Mouse (Mus musculus) CH12.LX (cell line): ENCODE measurements at regions not wholly inside any gene's neighbourhood (a gene's known extent, or its start where the extent isn't known, plus 50 kb on each side); places are given as distances from the start of the nearest gene placed in this dataset.
"Not testable (repeated sequence)": the region's sequence is repeated elsewhere in the genome, so short reads cannot be mapped to it uniquely, and the experiment has no call there.

ENCODE experiments used
- DNase-seq: peaks from one replicate; pipeline ENCODE4 v3.0.0-alpha.2; 2013; ENCODE audit errors: extremely low read depth
- H3K27ac ChIP-seq: 2 replicates; pipeline ENCODE4 v1.5.1; 2012; ENCODE audit warnings: low read depth, mild to moderate bottlenecking, control low read depth, moderate library complexity; ENCODE audit not compliant: insufficient read depth
- H3K27me3 ChIP-seq: replicated peaks from 2 replicates; pipeline ENCODE3; 2012; ENCODE audit warnings: inconsistent platforms
- H3K36me3 ChIP-seq, 2 experiments: replicated peaks in 1 of 2; 2 replicates each; pipeline versions ENCODE3 to v1.6.1; 2012; ENCODE audit warnings: inconsistent platforms in 1 of 2, low read length in 1 of 2, mild to moderate bottlenecking in 1 of 2, mixed read lengths in 1 of 2, moderate library complexity in 1 of 2; ENCODE audit not compliant: control insufficient read depth in 1 of 2, insufficient read depth in 1 of 2
- H3K4me1 ChIP-seq, 2 experiments: 2 replicates each; pipeline ENCODE4 v1.6.1; 2012; ENCODE audit warnings: inconsistent platforms in 1 of 2, moderate library complexity in 1 of 2; ENCODE audit not compliant: insufficient read depth in 2 of 2, control insufficient read depth in 1 of 2
- H3K4me2 ChIP-seq: 2 replicates; pipeline ENCODE4 v1.6.1; 2012; ENCODE audit warnings: low read depth, mild to moderate bottlenecking, control low read depth; ENCODE audit not compliant: poor library complexity, insufficient read depth, severe bottlenecking
- H3K4me3 ChIP-seq, 3 experiments: fragments of 150-350 bp in 1 of 3; sonication (generic) in 1 of 3; replicated peaks in 1 of 3; 2 replicates each; pipeline versions ENCODE3 to v1.5.1; 2011 to 2012; ENCODE audit warnings: low read depth in 2 of 3, low read length in 2 of 3, mild to moderate bottlenecking in 2 of 3, moderate library complexity in 2 of 3, control low read depth in 1 of 3, improper control_type of control experiment in 1 of 3, inconsistent platforms in 1 of 3, mixed read lengths in 1 of 3; ENCODE audit not compliant: poor library complexity in 1 of 3
- H3K79me2 ChIP-seq: replicated peaks from 2 replicates; pipeline ENCODE4 v1.6.1; 2012; ENCODE audit warnings: mild to moderate bottlenecking, moderate library complexity; ENCODE audit not compliant: control insufficient read depth, poor library complexity, insufficient read depth, severe bottlenecking; ENCODE audit errors: extremely low read depth
- H3K9ac ChIP-seq: 2 replicates; pipeline ENCODE4 v1.6.1; 2012; ENCODE audit warnings: low read depth, mild to moderate bottlenecking, control low read depth, moderate library complexity; ENCODE audit not compliant: insufficient read depth
- H3K9me3 ChIP-seq: replicated peaks from 2 replicates; pipeline ENCODE3; 2012; ENCODE audit warnings: low read length, inconsistent platforms, mixed read lengths
- CHD2 ChIP-seq: IDR thresholded peaks from 2 replicates; pipeline ENCODE4 v1.6.1; 2011; ENCODE audit warnings: low read length, improper control_type of control experiment
- CTCF ChIP-seq, 2 experiments: IDR thresholded peaks in 1 of 2; conservative IDR thresholded peaks in 1 of 2; 2 replicates each; pipeline ENCODE4 v1.5.1; 2011 to 2012; ENCODE audit warnings: low read depth in 2 of 2, low read length in 2 of 2, improper control_type of control experiment in 1 of 2, inconsistent platforms in 1 of 2, mild to moderate bottlenecking in 1 of 2, moderate library complexity in 1 of 2
- EP300 ChIP-seq: IDR thresholded peaks from 2 replicates; pipeline ENCODE4 v1.6.1; 2011; ENCODE audit warnings: low read length, improper control_type of control experiment
- GABPA ChIP-seq: IDR thresholded peaks from 2 replicates; pipeline ENCODE4 v1.6.1; 2012; ENCODE audit warnings: low read depth, low read length, improper control_type of control experiment, inconsistent platforms; ENCODE audit not compliant: insufficient replicate concordance
- HCFC1 ChIP-seq: IDR thresholded peaks from 2 replicates; pipeline ENCODE4 v1.6.1; 2012; ENCODE audit warnings: low read depth, mild to moderate bottlenecking, inconsistent platforms, low read length, improper control_type of control experiment
- MAFK ChIP-seq: IDR thresholded peaks from 2 replicates; pipeline ENCODE4 v1.6.1; 2011; ENCODE audit warnings: low read length, improper control_type of control experiment; ENCODE audit not compliant: insufficient replicate concordance
- MAX ChIP-seq: IDR thresholded peaks from 2 replicates; pipeline ENCODE4 v1.6.1; 2011; ENCODE audit warnings: low read length, improper control_type of control experiment
- MXI1 ChIP-seq: IDR thresholded peaks from 2 replicates; pipeline ENCODE4 v1.6.1; 2011; ENCODE audit warnings: mild to moderate bottlenecking, low read depth, low read length, improper control_type of control experiment
- NRF1 ChIP-seq: IDR thresholded peaks from 2 replicates; pipeline ENCODE4 v1.6.1; 2014; ENCODE audit warnings: low read depth, mild to moderate bottlenecking, inconsistent platforms, low read length, improper control_type of control experiment, moderate library complexity
- PAX5 ChIP-seq: IDR thresholded peaks from 2 replicates; pipeline ENCODE4 v1.6.1; 2012; ENCODE audit warnings: low read length, inconsistent platforms, mixed read lengths
- SIN3A ChIP-seq: IDR thresholded peaks from 2 replicates; pipeline ENCODE4 v1.6.1; 2012; ENCODE audit warnings: low read length, improper control_type of control experiment, inconsistent platforms
- SMC3 ChIP-seq: IDR thresholded peaks from 2 replicates; pipeline ENCODE4 v1.6.1; 2011; ENCODE audit warnings: low read depth, low read length, improper control_type of control experiment
- TBP ChIP-seq: conservative IDR thresholded peaks from 2 replicates; pipeline ENCODE4 v1.6.1; 2011; ENCODE audit warnings: low read depth, low read length, improper control_type of control experiment
- TCF12 ChIP-seq: IDR thresholded peaks from 2 replicates; pipeline ENCODE4 v1.6.1; 2014; ENCODE audit warnings: low read depth, mild to moderate bottlenecking, inconsistent platforms, low read length, improper control_type of control experiment
- USF1 ChIP-seq: IDR thresholded peaks from 2 replicates; pipeline ENCODE4 v1.6.1; 2014; ENCODE audit warnings: low read depth, mild to moderate bottlenecking, inconsistent platforms, low read length, improper control_type of control experiment
- USF2 ChIP-seq: conservative IDR thresholded peaks from 2 replicates; pipeline ENCODE4 v1.6.1; 2011; ENCODE audit warnings: low read depth, low read length, improper control_type of control experiment
- ZKSCAN1 ChIP-seq: IDR thresholded peaks from 2 replicates; pipeline ENCODE4 v1.6.1; 2012; ENCODE audit warnings: low read depth, inconsistent platforms, low read length, improper control_type of control experiment, borderline replicate concordance
- dilution Hi-C: fragments of 300-500 bp; cut with MboI; formaldehyde crosslinking; loops from 2 replicates; pipeline ENCODE4 v1.14.3; 2020; ENCODE audit warnings: low sequenced_read_pairs; ENCODE audit not compliant: extremely low pct_unique_long_range_greater_than_20kb, extremely low pct_ligation_motif_present
- in situ Hi-C: fragments of 300-500 bp; cut with MboI; formaldehyde crosslinking; loops from 3 replicates; pipeline ENCODE4 v1.14.3; 2019; ENCODE audit warnings: low sequenced_read_pairs, low pct_ligation_motif_present, low pct_unique_long_range_greater_than_20kb, mixed read lengths

GRCm38 (mm10) chr4:105844675-105845466, 55.2 kb downstream of the Gm12728 start:
- dilution Hi-C loops, result no loop called here
- Histone ChIP-seq H3K9ac (no peak overlapping the region), H3K27me3 (peaks cover 6% of the 10 kb centered on the region), H3K9me3 (peaks cover 3% of the 10 kb centered on the region), H3K4me2 (no peak overlapping the region), H3K79me2 (no peaks in the 10 kb centered on the region), H3K4me1 (no peaks in the 10 kb centered on the region), H3K27ac (no peak overlapping the region), H3K4me3 (no peak overlapping the region), H3K36me3 (no peaks in the 10 kb centered on the region)
- no peak for DNase-seq
- no peak for TF ChIP-seq CHD2
- TF ChIP-seq SIN3A, result no peak
- TF ChIP-seq PAX5, result no peak
- TF ChIP-seq TCF12, result no peak
- TF ChIP-seq SMC3, result no peak
- no peak for TF ChIP-seq EP300
- no peak for TF ChIP-seq MAX
- no peak for TF ChIP-seq USF1
- no peak for TF ChIP-seq MXI1
- no peak for TF ChIP-seq MAFK
- no peak for TF ChIP-seq ZKSCAN1
- in situ Hi-C loops, result no loop called here

GRCm38 (mm10) chr4:105845998-105846989, 56.6 kb downstream of the Gm12728 start:
- H3K9ac ChIP-seq, in situ Hi-C loops, H3K4me3 ChIP-seq, H3K4me2 ChIP-seq, H3K27me3 ChIP-seq, DNase-seq, H3K4me1 ChIP-seq, H3K27ac ChIP-seq, H3K9me3 ChIP-seq, H3K36me3 ChIP-seq, H3K79me2 ChIP-seq, dilution Hi-C loops: not testable (repeated sequence)

- no peak overlapping the region for H3K27ac ChIP-seq
- H3K9ac ChIP-seq, result no peak overlapping the region
- peaks cover 11% of the 10 kb centered on the region for H3K27me3 ChIP-seq
- peaks cover 6% of the 10 kb centered on the region for H3K9me3 ChIP-seq
- no peaks in the 10 kb centered on the region for H3K4me1 ChIP-seq
- DNase-seq, result no peak
- no peaks in the 10 kb centered on the region for H3K79me2 ChIP-seq
- H3K4me2 ChIP-seq, result no peak overlapping the region
- dilution Hi-C loops, result no loop called here
- no peak overlapping the region for H3K4me3 ChIP-seq
- no peak for TF ChIP-seq TBP
- no peak for TF ChIP-seq HCFC1
- no peak for TF ChIP-seq SMC3
- no peak for TF ChIP-seq GABPA
- TF ChIP-seq CTCF (conservative IDR thresholded peaks at IDR 0.05 in 1 of 2, IDR thresholded peaks at IDR 0.05 in 1 of 2; ENCODE audit: low read depth in 2 of 2, low read length in 2 of 2), result no peak
- TF ChIP-seq USF2, result no peak
- TF ChIP-seq ZKSCAN1, result no peak
- no peak for TF ChIP-seq NRF1
- in situ Hi-C loops, result no loop called here
- no peaks in the 10 kb centered on the region for H3K36me3 ChIP-seq
Measured at GRCm38 (mm10) chr4:105853086-105853485, 63.4 kb downstream of the Gm12728 start.
